Mouse (Mus musculus) cerebellum, adult 2 months (tissue): Measurements from ENCODE around the gene Kcnk4.

Experiments
- CTCF ChIP-seq: fragments of 200-500 bp; IDR thresholded peaks from 2 replicates; pipeline ENCODE4 v1.5.1; 2011; ENCODE audit warnings: low read depth, mild to moderate bottlenecking, control low read depth, low read length, moderate library complexity, borderline replicate concordance; ENCODE audit not compliant: insufficient read depth
- POLR2A ChIP-seq: fragments of 200-500 bp; IDR thresholded peaks from 2 replicates; pipeline ENCODE4 v1.6.1; 2011; ENCODE audit warnings: low read length, control low read depth, borderline replicate concordance; ENCODE audit not compliant: insufficient read depth

DNA sequence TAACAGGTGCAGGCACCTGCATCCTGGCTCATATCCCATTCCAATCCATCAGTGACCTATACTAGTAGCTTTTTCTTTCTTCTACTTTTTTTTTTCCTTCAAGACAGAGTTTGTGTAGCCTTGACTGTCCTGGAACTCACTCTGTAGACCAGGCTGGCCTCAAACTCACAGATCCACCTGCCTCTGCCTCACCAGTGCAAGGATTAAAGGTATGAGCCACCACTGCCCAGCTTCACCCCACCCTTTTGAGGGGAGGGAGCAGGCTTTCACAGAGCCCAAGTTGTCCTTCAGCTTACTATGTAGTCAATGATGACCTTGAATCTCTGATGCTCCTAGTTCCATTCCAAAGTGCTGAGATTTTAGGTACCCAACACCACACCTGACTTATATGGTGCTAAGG lies 14.9 kb downstream of the Kcnk4 start:
- TF ChIP-seq POLR2A (no peak), CTCF (no peak)
